In the genomic region with DNA sequence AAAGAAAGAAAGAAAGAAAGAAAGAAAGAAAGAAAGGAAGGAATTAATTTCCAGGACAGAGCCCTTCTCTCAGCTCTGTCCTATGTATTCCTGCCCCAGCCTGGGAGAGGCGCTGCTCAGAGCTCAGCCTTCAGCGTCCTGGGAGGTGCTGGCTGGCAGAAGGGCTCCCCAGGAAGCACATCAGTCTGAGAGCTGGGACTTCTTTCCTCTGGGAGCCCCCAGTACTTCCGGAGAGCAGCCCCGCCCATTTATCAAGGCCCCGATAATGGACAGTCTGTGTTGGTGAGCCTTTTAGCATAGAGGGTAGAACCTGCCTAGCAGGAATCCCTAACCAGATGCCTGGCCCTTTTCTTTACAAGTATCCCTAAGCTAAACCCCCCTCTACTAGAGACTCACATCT, we compare ENCODE assay signal across 24 mouse cellular contexts. TPM values are rescaled to one million over a fixed set of nuclear protein-coding genes. Genes with fewer than 3 reads are reported as not detected.
"Had no signal": no experiment of that assay in that cellular context is flagged by ENCODE, and none has a peak within 500 bp of the region (broad histone marks: within the 10 kb centered on the region; RNA-seq: fewer than 3 reads in every experiment).

No protein-coding gene starts in this region.

- H3K4me3 ChIP-seq: limb, embryonic 12.5 days; limb, embryonic 15.5 days; liver, embryonic 13.5 days had no signal

- H3K9ac ChIP-seq: limb, embryonic 12.5 days; limb, embryonic 15.5 days; liver, embryonic 13.5 days; lung, embryonic 14.5 days had no signal

- H3K4me1 ChIP-seq: limb, embryonic 15.5 days had no signal

- H3K27ac ChIP-seq: limb, embryonic 12.5 days; limb, embryonic 15.5 days; liver, embryonic 13.5 days had no signal

- H3K36me3 ChIP-seq: limb, embryonic 12.5 days; limb, embryonic 15.5 days; liver, embryonic 13.5 days had no signal

- H3K9me3 ChIP-seq: limb, embryonic 12.5 days; limb, embryonic 15.5 days; liver, embryonic 13.5 days had no signal

- H3K4me2 ChIP-seq: limb, embryonic 12.5 days; limb, embryonic 15.5 days; liver, embryonic 13.5 days; lung, embryonic 14.5 days; midbrain, embryonic 11.5 days had no signal

- DNase-seq: kidney, adult 18-20 months; kidney, adult 9 months; kidney, postnatal 14 days; kidney, postnatal 4 days; left cerebral cortex, postnatal 4 days; liver, embryonic 13.5 days; lung, embryonic 14.5 days; lung, postnatal 10 days; lung, postnatal 36 days; midbrain, embryonic 14.5 days; thymus, postnatal 36 days had no signal

RNA-seq across cellular contexts. Expression of gene Cabp2, which starts 6.8 kb away (rescaled TPM):
- total RNA-seq: layer of hippocampus, adult 18-20 months; layer of hippocampus, postnatal 14 days; left cerebral cortex, adult 8-10 months; left cerebral cortex, postnatal 14 days; left cerebral cortex, postnatal 4 days; megakaryocyte-erythroid progenitor cell, adult 5-6 weeks; midbrain, postnatal 0 days had no signal
- polyA plus RNA-seq: limb, embryonic 12.5 days; limb, embryonic 15.5 days; lung, embryonic 14.5 days; midbrain, embryonic 11.5 days; midbrain, embryonic 14.5 days; midbrain, postnatal 0 days; neural tube, embryonic 11.5 days; neural tube, embryonic 14.5 days; small intestine, adult 2 months; testis, adult 2 months had no signal

RNA-seq across cellular contexts. Expression of gene Gstp3, which starts 28.8 kb away (rescaled TPM):
- total RNA-seq: layer of hippocampus, adult 18-20 months; layer of hippocampus, postnatal 14 days; left cerebral cortex, adult 8-10 months; left cerebral cortex, postnatal 14 days; left cerebral cortex, postnatal 4 days; midbrain, postnatal 0 days had no signal
- polyA plus RNA-seq: limb, embryonic 12.5 days; lung, embryonic 14.5 days; midbrain, embryonic 11.5 days; midbrain, embryonic 14.5 days; midbrain, postnatal 0 days; neural tube, embryonic 11.5 days; neural tube, embryonic 14.5 days; testis, adult 2 months had no signal
